Mouse (Mus musculus) lung, adult 2 months (tissue): ENCODE data around the gene Ankrd2. TPM values are rescaled to one million over a fixed set of nuclear protein-coding genes. Genes with fewer than 3 reads are reported as not detected.
A peak's percentile ranks its signal among the peaks of the same experiment; 100 is the strongest.

Experiments
- DNase-seq: peaks from one replicate; pipeline ENCODE4 v3.0.0; 2022
- H3K4me1 ChIP-seq: fragments of 200-500 bp; 2 replicates; pipeline ENCODE4 v1.6.1; 2011; ENCODE audit warnings: low read length; ENCODE audit not compliant: control insufficient read depth, insufficient read depth
- H3K4me3 ChIP-seq: fragments of 200-500 bp; replicated peaks from 2 replicates; pipeline ENCODE3; 2011; ENCODE audit warnings: low read depth, mild to moderate bottlenecking, control low read depth, low read length; ENCODE audit errors: extremely low read depth
- CTCF ChIP-seq: fragments of 200-500 bp; IDR thresholded peaks from 2 replicates; pipeline ENCODE4 v1.5.1; 2011; ENCODE audit warnings: mild to moderate bottlenecking, low read length, control low read depth; ENCODE audit not compliant: insufficient read depth
- POLR2A ChIP-seq: fragments of 200-500 bp; IDR thresholded peaks from 2 replicates; pipeline ENCODE4 v1.6.1; 2011; ENCODE audit warnings: low read depth, mild to moderate bottlenecking, control low read depth, low read length, borderline replicate concordance; ENCODE audit errors: extremely low read depth
- WGBS: fragments of 180-500 bp; shearing (Covaris S2); methylation state at CpG from one replicate; pipeline ENCODE4 v1.1.7; 2018; 5-methylcytosine and 5-hydroxymethylcytosine counted together
- polyA plus RNA-seq: library from polyadenylated mRNA; depleted of rRNA; stranded (reverse); fragments of >200 nt; gene quantifications from 2 replicates; pipeline ENCODE4 v1.2.3, GENCODE M21; 2012

The Ankrd2 gene
- polyA plus RNA-seq, 1 experiment = 0.14 TPM

DNA sequence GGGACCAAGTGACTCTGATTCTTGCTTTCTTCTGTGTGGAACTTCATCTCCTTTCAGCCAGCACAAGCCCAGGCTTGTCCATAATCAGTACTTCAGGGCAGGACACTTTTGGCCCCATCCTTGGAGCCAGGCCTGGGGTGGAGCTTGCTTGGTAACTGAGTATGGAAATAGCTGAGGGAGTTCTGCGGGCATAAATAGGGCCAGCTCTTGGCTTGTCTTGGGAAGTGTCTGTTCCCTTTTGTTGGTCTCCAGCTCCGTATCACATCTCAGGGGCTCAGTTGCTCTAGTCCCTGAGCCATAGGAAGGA, 13.3 kb upstream of the Ankrd2 start:
- DNase-seq = no peak
- TF ChIP-seq POLR2A (no peak), CTCF (no peak)
- H3K4me3 ChIP-seq = no peak overlapping the region
- peaks cover 18% of the 10 kb centered on the region for H3K4me1 ChIP-seq
- WGBS = 71% methylated on average over 2 of the region's 2 CpGs

DNA sequence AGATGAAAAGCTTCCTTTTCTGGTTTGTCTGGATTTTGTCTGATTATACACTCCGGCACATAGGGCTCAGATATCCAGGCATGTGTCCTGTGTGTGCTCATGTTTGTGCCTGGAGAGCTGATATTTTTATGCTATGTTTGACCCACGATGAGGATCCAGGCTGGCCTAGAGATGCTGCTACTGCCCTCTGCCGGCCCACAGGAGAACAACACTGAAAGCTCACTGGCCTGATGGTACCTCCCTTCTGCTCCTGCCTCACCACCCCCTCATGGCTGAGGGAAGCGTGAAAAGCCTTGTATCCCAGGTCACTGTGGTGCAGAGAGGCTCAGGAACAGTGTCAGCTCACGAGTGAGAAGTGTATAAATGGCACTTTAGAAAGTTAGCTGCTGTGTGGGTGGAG, 9.6 kb upstream of the Ankrd2 start:
- Histone ChIP-seq H3K4me3 (no peak overlapping the region), H3K4me1 (no peaks in the 10 kb centered on the region)
- TF ChIP-seq CTCF (peak; percentile 96), POLR2A (no peak)
- 1% methylated on average over 5 of the region's 5 CpGs for WGBS
- DNase-seq = peak; percentile 82

DNA sequence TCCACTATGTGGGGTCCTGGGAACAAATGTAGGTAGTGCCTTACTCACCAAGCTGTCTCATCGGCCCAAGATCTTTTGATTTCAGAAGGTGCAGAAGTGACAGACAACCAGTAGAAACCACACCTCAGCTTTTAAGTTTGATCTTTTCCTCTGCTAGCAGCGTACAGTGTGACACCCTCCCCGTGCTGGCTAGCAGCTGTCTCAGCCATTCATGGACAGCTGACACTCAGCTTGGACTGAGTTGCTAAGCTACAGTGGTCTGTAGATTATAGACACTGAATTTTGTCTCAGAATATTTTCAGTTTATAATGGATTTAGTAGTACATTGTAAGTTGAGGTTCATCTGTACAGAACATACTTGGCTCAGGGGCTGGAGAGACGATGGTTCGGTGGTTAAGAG, 4.7 kb upstream of the Ankrd2 start:
- no peak for DNase-seq
- TF ChIP-seq POLR2A (no peak), CTCF (no peak)
- WGBS = 84% methylated on average over 5 of the region's 5 CpGs

DNA sequence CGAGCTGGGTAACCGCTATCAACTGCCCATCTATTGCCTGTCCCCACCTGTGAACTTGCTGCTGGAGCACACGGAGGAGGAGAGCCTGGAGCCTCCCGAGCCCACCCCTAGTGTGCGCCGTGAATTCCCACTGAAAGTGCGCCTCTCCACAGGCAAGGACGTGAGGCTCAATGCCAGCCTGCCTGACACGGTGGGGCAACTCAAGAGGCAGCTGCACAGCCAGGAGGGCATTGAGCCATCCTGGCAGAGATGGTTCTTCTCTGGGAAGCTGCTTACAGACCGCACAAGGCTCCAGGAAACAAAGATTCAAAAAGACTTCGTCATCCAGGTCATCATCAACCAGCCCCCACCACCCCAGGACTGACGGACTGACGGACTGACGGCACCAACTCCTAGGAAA, 2.2 kb upstream of the Ankrd2 start:
- no peak for TF ChIP-seq CTCF
- TF ChIP-seq POLR2A = no peak
- H3K4me1 ChIP-seq = 0 out of 2 replicates have a peak, but pooled peaks cover 2% of the 10 kb centered on the region
- no peak overlapping the region for H3K4me3 ChIP-seq
- 87% methylated on average over 14 of the region's 14 CpGs for WGBS
- no peak for DNase-seq

More for the DNA sequence above, 4.7 kb upstream of the Ankrd2 start:
- Histone ChIP-seq H3K4me1 (0 out of 2 replicates have a peak, but pooled peaks cover 2% of the 10 kb centered on the region), H3K4me3 (no peak overlapping the region)

DNA sequence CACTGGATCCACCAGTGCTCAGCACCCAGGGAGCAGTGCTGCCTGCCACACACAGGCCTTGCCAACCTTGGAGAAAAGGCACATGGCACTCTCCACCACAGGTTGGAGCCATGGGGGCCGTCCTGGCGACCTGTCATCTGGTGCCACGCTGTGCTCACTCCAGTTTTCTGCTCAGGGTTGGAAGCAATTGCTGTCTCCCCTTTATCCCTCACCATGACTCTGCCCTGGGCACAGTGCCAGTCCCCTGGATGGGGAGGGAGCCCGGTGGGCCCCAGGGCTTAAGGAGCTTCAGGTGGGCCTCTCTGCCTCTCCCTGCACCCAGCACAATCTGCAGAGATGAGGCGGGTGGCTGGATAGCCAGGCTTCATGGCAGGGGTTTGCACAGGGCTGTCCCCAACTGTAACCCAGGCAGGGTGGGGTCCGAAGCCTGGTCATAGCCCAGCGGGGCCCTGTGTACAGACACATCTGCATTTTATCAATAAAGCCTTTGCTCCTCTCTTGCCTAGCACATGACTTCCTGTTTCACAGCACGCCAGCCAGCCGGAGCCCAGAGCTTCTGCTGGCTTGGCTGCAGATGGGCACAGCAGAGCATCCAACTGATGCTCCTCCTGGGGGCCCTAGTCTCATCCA, 1.5 kb upstream of the Ankrd2 start:
- TF ChIP-seq POLR2A (no peak), CTCF (no peak)
- no peak overlapping the region for H3K4me3 ChIP-seq
- no peak for DNase-seq
- 64% methylated on average over 9 of the region's 9 CpGs for WGBS
- 0 out of 2 replicates have a peak, but pooled peaks cover 2% of the 10 kb centered on the region for H3K4me1 ChIP-seq

DNA sequence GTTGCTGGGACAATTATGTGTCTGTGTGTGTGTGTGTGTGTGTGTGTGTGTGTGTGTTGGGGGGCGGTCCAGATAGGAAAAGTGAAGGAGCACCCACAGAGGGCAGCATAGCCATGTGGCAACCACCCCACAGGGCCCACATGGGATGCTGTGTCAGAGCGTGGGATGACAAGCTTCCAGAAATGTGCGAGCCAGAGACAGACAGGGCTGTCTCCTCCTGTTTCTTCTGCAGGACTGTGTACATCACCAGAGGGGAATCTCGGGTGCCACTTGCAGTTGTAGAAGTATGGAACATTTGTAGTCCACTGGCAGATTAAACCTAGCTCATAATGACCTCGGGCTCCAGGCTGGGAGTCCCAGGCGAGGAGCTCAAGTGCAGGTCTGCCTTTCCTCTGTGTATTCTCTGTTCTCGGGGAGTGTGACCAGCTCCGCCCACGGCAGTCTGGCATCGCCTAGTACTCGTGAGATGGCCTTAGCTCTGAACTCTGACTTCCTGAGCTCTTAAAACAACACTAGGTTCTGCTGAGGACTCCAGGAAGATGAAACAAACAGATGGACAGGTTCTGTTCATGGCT, 832 bp upstream of the Ankrd2 start:
- 0 out of 2 replicates have a peak, but pooled peaks cover 2% of the 10 kb centered on the region for H3K4me1 ChIP-seq
- 52% methylated on average over 11 of the region's 11 CpGs for WGBS
- TF ChIP-seq CTCF (no peak), POLR2A (no peak)
- no peak overlapping the region for H3K4me3 ChIP-seq
- no peak for DNase-seq

DNA sequence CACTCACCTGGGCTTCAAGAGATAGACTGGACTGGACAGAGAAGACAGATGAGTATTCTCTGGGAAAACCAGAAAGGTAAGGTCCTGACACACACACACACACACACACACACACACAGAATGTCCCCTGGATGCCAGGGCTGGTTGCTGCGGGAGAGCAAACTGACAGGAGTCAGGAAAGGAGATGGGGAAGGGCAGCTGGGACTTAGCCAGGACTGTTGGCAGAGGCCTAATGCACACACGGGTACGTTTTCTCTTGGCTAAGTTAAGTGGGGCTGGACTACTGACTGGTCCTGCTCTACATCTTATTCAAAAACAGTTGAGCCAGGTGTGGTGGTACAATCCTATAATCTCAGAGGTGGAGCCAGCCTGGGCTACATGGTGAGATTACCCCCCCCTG, 557 bp downstream of the Ankrd2 start:
- Histone ChIP-seq H3K4me1 (0 out of 2 replicates have a peak, but pooled peaks cover 2% of the 10 kb centered on the region), H3K4me3 (no peak overlapping the region)
- TF ChIP-seq POLR2A = no peak
- TF ChIP-seq CTCF = no peak
- 43% methylated on average over 3 of the region's 3 CpGs for WGBS
- DNase-seq = no peak

DNA sequence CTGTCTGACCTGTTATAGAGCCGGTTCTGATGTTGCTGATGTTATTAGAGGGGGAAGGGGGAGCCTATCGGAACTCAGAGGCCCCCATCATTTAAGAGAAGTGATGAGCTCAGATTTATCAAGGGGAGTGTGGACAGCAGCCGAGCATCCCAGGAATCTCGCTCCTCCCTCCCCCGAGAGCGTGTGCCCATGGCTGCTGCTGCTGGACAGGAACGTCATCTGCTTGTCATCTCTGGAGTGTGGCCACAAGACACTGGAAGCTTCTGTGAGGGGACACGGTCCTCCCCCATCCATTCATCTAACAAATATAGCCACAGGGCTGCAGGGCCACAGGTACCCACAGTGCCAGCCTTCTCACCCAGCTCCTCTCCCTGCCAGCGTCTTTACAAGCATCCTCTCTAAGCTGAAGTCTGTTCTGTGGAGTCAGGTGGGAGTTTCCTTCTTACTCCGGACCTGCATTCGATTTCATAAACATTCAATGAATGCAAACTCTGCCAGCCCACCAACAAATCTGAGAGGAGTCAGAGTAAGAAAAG, 1.4 kb downstream of the Ankrd2 start:
- WGBS = 64% methylated on average over 11 of the region's 11 CpGs
- Histone ChIP-seq H3K4me1 (0 out of 2 replicates have a peak, but pooled peaks cover 2% of the 10 kb centered on the region), H3K4me3 (no peak overlapping the region)
- no peak for TF ChIP-seq CTCF
- TF ChIP-seq POLR2A = no peak
- no peak for DNase-seq

DNA sequence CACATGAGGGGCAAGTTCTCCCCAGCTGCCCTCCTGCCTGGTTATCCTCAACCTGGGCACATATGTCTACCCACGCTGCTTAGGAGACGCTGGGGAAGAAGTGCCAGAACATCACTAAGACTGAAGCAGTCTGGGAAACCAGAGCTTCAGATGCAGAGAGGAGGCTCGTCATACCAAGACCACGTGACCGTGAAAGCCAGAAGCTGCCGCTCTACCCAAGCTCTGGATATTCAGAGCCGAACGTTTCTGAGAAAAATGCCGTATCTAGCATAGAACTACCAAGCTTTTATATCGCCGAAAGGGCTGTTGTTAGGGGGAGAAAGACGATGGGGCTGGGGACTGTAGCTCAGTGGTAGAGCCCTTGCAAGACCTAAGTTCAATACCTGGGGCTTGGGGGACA, 2.5 kb downstream of the Ankrd2 start:
- no peak overlapping the region for H3K4me3 ChIP-seq
- DNase-seq = no peak
- 0 out of 2 replicates have a peak, but pooled peaks cover 2% of the 10 kb centered on the region for H3K4me1 ChIP-seq
- no peak for TF ChIP-seq POLR2A
- TF ChIP-seq CTCF = no peak
- 89% methylated on average over 12 of the region's 12 CpGs for WGBS

DNA sequence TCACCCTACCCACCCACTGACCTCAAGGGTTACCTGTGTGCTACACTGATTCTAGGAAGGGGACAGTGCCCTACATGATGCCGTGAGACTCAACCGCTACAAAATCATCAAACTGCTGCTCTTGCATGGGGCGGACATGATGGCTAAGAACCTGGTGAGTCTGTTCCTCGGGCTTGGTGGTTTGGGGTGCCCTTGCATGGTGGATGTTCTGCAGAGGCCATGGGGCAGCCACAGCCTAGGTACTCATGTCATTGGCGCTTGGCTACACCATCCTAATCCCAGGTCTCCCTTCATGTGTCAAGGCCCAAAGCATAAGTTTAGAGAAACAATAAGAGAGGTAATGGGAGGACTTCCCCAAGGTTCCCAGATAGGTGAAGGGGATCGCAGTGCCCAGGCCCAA, 8.2 kb downstream of the Ankrd2 start:
- DNase-seq = no peak
- H3K4me3 ChIP-seq = no peak overlapping the region
- no peak for TF ChIP-seq POLR2A
- TF ChIP-seq CTCF = no peak
- peaks cover 4% of the 10 kb centered on the region for H3K4me1 ChIP-seq
- WGBS = 96% methylated on average over 6 of the region's 6 CpGs
